Mouse (Mus musculus): Measurements from ENCODE around the gene Acot8. TPM values are rescaled to one million over a fixed set of nuclear protein-coding genes. Genes with fewer than 3 reads are reported as not detected.
"Not testable (repeated sequence)": the region's sequence is repeated elsewhere in the genome, so short reads cannot be mapped to it uniquely, and the experiment has no call there.

Acot8 gene
- polyA plus RNA-seq, 1 experiment = 15.7 TPM

DNA sequence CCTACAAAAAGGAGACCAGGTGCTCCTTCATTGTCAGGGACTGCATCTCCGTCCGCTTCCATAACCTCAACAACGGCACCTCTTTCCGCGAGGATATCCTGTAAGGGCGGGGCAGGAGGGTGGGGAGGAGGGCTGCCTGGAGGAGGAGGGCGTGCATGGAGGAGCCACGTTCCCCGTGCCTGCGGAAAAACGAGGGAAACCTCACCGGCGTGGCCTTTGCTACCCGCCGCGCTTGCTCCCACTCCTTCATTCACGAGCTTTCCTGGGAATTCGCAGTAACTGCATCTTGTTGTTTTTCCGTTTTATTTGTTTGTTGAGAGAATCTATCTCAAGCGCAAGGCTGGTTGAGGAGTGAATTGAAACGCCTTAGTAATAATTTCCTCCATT is 643 bp upstream of the Acot8 start:
- peak overlapping the region; percentile 79 for H3K4me3 ChIP-seq (ENCODE audit: low read depth, low read length)
- no peak for TF ChIP-seq EP300 (IDR thresholded peaks at IDR 0.05; ENCODE audit: insufficient read depth, low read depth, low read length)
- H3K4me1 ChIP-seq (ENCODE audit: control insufficient read depth, insufficient read depth, low read length) = peaks cover 5% of the 10 kb centered on the region
- no peaks in the 10 kb centered on the region for H3K9me3 ChIP-seq (replicated peaks; ENCODE audit: control insufficient read depth, insufficient read depth, low read length, poor library complexity, severe bottlenecking)
- no peaks in the 10 kb centered on the region for H3K27me3 ChIP-seq (ENCODE audit: control insufficient read depth, insufficient read depth, low read length, poor library complexity, severe bottlenecking)
- H3K36me3 ChIP-seq (ENCODE audit: control insufficient read depth, insufficient read depth, low read length, poor library complexity, severe bottlenecking) = no peaks in the 10 kb centered on the region
- H3K9ac ChIP-seq (ENCODE audit: low read depth, poor library complexity, severe bottlenecking) = peak overlapping the region; percentile 60
- H3K27ac ChIP-seq (ENCODE audit: insufficient read depth, low read length) = peak overlapping the region; percentile 68

- H3K27ac ChIP-seq (ENCODE audit: insufficient read depth, low read length) = no peak overlapping the region
- H3K9ac ChIP-seq (ENCODE audit: low read depth, poor library complexity, severe bottlenecking) = peak overlapping the region; percentile 43
- no peaks in the 10 kb centered on the region for H3K36me3 ChIP-seq (ENCODE audit: control insufficient read depth, insufficient read depth, low read length, poor library complexity, severe bottlenecking)
- TF ChIP-seq CTCF (IDR thresholded peaks at IDR 0.05; ENCODE audit: low read depth, low read length) (no peak), EP300 (IDR thresholded peaks at IDR 0.05; ENCODE audit: insufficient read depth, low read depth, low read length) (no peak), POLR2A (IDR thresholded peaks at IDR 0.05; ENCODE audit: insufficient read depth, low read length) (no peak)
- no peaks in the 10 kb centered on the region for H3K27me3 ChIP-seq (ENCODE audit: control insufficient read depth, insufficient read depth, low read length, poor library complexity, severe bottlenecking)
- peak overlapping the region; percentile 75 for H3K4me3 ChIP-seq (ENCODE audit: low read depth, low read length)
- peaks cover 5% of the 10 kb centered on the region for H3K4me1 ChIP-seq (ENCODE audit: control insufficient read depth, insufficient read depth, low read length)
- no peaks in the 10 kb centered on the region for H3K9me3 ChIP-seq (replicated peaks; ENCODE audit: control insufficient read depth, insufficient read depth, low read length, poor library complexity, severe bottlenecking)
Observed at GRCm38 (mm10) chr2:164803921-164804313, 765 bp downstream of the Acot8 start.

GRCm38 (mm10) chr2:164803201-164803920 is 1.3 kb downstream of the Acot8 start:
- Histone ChIP-seq H3K4me3 (ENCODE audit: low read depth, low read length) (no peak overlapping the region), H3K9ac (ENCODE audit: low read depth, poor library complexity, severe bottlenecking) (0 out of 2 replicates have a peak overlapping the region, but pooled peaks have one; percentile 43)
- no peak for TF ChIP-seq CTCF (IDR thresholded peaks at IDR 0.05; ENCODE audit: low read depth, low read length)
- no peak for TF ChIP-seq EP300 (IDR thresholded peaks at IDR 0.05; ENCODE audit: insufficient read depth, low read depth, low read length)
- TF ChIP-seq POLR2A (IDR thresholded peaks at IDR 0.05; ENCODE audit: insufficient read depth, low read length) = no peak

GRCm38 (mm10) chr2:164800252-164801004 is 4.3 kb downstream of the Acot8 start:
- H3K9me3 ChIP-seq (replicated peaks; ENCODE audit: control insufficient read depth, insufficient read depth, low read length, poor library complexity, severe bottlenecking) = no peaks in the 10 kb centered on the region
- H3K36me3 ChIP-seq (ENCODE audit: control insufficient read depth, insufficient read depth, low read length, poor library complexity, severe bottlenecking) = peaks cover 13% of the 10 kb centered on the region
- H3K9ac ChIP-seq (ENCODE audit: low read depth, poor library complexity, severe bottlenecking) = no peak overlapping the region
- no peak for TF ChIP-seq CTCF (IDR thresholded peaks at IDR 0.05; ENCODE audit: low read depth, low read length)
- TF ChIP-seq EP300 (IDR thresholded peaks at IDR 0.05; ENCODE audit: insufficient read depth, low read depth, low read length) = no peak
- TF ChIP-seq POLR2A (IDR thresholded peaks at IDR 0.05; ENCODE audit: insufficient read depth, low read length) = no peak
- H3K4me3 ChIP-seq (ENCODE audit: low read depth, low read length) = no peak overlapping the region
- H3K27me3 ChIP-seq (ENCODE audit: control insufficient read depth, insufficient read depth, low read length, poor library complexity, severe bottlenecking) = no peaks in the 10 kb centered on the region
- H3K4me1 ChIP-seq (ENCODE audit: control insufficient read depth, insufficient read depth, low read length) = peaks cover 2% of the 10 kb centered on the region
- no peak overlapping the region for H3K27ac ChIP-seq (ENCODE audit: insufficient read depth, low read length)

More at GRCm38 (mm10) chr2:164803201-164803920, 1.3 kb downstream of the Acot8 start:
- Histone ChIP-seq H3K9me3 (replicated peaks; ENCODE audit: control insufficient read depth, insufficient read depth, low read length, poor library complexity, severe bottlenecking) (no peaks in the 10 kb centered on the region), H3K27me3 (ENCODE audit: control insufficient read depth, insufficient read depth, low read length, poor library complexity, severe bottlenecking) (no peaks in the 10 kb centered on the region), H3K27ac (ENCODE audit: insufficient read depth, low read length) (no peak overlapping the region), H3K4me1 (ENCODE audit: control insufficient read depth, insufficient read depth, low read length) (peaks cover 5% of the 10 kb centered on the region), H3K36me3 (ENCODE audit: control insufficient read depth, insufficient read depth, low read length, poor library complexity, severe bottlenecking) (no peaks in the 10 kb centered on the region)

DNA sequence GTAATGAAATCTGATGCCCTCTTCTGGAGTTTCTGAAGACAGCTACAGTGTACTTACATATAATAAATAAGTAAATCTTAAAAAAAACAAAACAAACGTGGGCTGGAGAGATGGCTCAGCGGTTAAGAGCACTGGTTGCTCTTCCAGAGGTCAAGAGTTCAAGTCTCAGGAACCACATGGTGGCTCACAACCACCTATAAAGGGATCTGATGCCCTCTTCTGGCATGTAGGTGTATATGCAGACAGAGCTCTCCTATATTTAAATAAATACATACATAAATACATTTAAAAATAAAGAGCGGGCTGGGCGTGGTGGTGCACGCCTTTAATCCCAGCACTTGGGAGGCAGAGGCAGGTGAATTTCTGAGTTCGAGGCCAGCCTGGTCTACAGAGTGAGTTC is 6.1 kb downstream of the Acot8 start:
- H3K4me1 ChIP-seq (ENCODE audit: control insufficient read depth, insufficient read depth, low read length) = not testable (repeated sequence)

GRCm38 (mm10) chr2:164795868-164796267 is 8.8 kb downstream of the Acot8 start:
- no peaks in the 10 kb centered on the region for H3K9me3 ChIP-seq (replicated peaks; ENCODE audit: control insufficient read depth, insufficient read depth, low read length, poor library complexity, severe bottlenecking)
- H3K9ac ChIP-seq (ENCODE audit: low read depth, poor library complexity, severe bottlenecking) = no peak overlapping the region
- H3K27me3 ChIP-seq (ENCODE audit: control insufficient read depth, insufficient read depth, low read length, poor library complexity, severe bottlenecking) = no peaks in the 10 kb centered on the region
- no peak for TF ChIP-seq POLR2A (IDR thresholded peaks at IDR 0.05; ENCODE audit: insufficient read depth, low read length)
- TF ChIP-seq CTCF (IDR thresholded peaks at IDR 0.05; ENCODE audit: low read depth, low read length) = no peak
- no peak for TF ChIP-seq EP300 (IDR thresholded peaks at IDR 0.05; ENCODE audit: insufficient read depth, low read depth, low read length)
- no peaks in the 10 kb centered on the region for H3K4me1 ChIP-seq (ENCODE audit: control insufficient read depth, insufficient read depth, low read length)
- no peak overlapping the region for H3K27ac ChIP-seq (ENCODE audit: insufficient read depth, low read length)
- H3K36me3 ChIP-seq (ENCODE audit: control insufficient read depth, insufficient read depth, low read length, poor library complexity, severe bottlenecking) = peaks cover 13% of the 10 kb centered on the region
- no peak overlapping the region for H3K4me3 ChIP-seq (ENCODE audit: low read depth, low read length)

More for the DNA sequence above, 6.1 kb downstream of the Acot8 start:
- H3K27me3 ChIP-seq (ENCODE audit: control insufficient read depth, insufficient read depth, low read length, poor library complexity, severe bottlenecking); H3K27ac ChIP-seq (ENCODE audit: insufficient read depth, low read length); H3K9me3 ChIP-seq (replicated peaks; ENCODE audit: control insufficient read depth, insufficient read depth, low read length, poor library complexity, severe bottlenecking); H3K4me3 ChIP-seq (ENCODE audit: low read depth, low read length); H3K9ac ChIP-seq (ENCODE audit: low read depth, poor library complexity, severe bottlenecking): not testable (repeated sequence)
- H3K36me3 ChIP-seq (ENCODE audit: control insufficient read depth, insufficient read depth, low read length, poor library complexity, severe bottlenecking) = peaks cover 13% of the 10 kb centered on the region
